ENCODE assay signal across 8 mouse cellular contexts in the genomic region with DNA sequence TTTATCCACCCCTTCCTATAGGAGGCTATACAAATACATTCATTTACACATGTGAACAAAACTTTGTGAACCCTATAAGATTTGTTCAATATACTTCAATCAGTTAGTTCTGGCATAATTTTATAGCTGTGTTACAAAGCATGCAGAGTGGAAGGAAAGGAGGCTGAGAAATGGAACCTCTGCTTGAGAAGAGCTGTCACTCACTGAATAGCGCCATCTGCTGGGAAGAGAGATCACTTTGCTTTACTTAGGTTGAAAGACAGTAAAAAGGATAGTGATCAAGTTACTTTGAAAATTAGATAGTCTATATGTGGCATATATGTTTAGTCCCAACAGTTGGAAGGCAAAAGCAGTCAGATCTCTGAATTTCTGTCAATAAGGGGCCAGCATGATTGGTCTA.
DNase-seq lines count a peak whose midpoint lies in the region; ATAC-seq and TF ChIP-seq lines count a peak whose summit lies in the region.

No protein-coding gene starts in this region.

- H3K36me3 ChIP-seq in hindbrain, embryonic 14.5 days (replicated peaks; ENCODE audit: control insufficient read depth, insufficient read depth) = no peaks in the 10 kb centered on the region
- no peaks in the 10 kb centered on the region for H3K36me3 ChIP-seq in hindbrain, embryonic 16.5 days (ENCODE audit: control insufficient read depth, insufficient read depth, low read length)
- H3K36me3 ChIP-seq in E14TG2a.4 (ENCODE audit: insufficient read depth, low read length) = no peaks in the 10 kb centered on the region

- WGBS in hindbrain, embryonic 14.5 days = 41% methylated on average over 1 of the region's 1 CpGs
- WGBS in hindbrain, embryonic 16.5 days = 20% methylated on average over 1 of the region's 1 CpGs

- H3K4me2 ChIP-seq in hindbrain, embryonic 14.5 days (replicated peaks) = no peak overlapping the region
- no peak overlapping the region for H3K4me2 ChIP-seq in hindbrain, embryonic 16.5 days (ENCODE audit: low read length)

- H3K9ac ChIP-seq in hindbrain, embryonic 14.5 days = no peak overlapping the region
- H3K9ac ChIP-seq in hindbrain, embryonic 16.5 days (ENCODE audit: low read depth, low read length) = no peak overlapping the region

- TF ChIP-seq CTCF in E14TG2a.4 (conservative IDR thresholded peaks at IDR 0.05; ENCODE audit: low read length) = peak; percentile 51

- ATAC-seq in hindbrain, embryonic 14.5 days (ENCODE audit: low FRiP score) = no peak
- ATAC-seq in hindbrain, embryonic 16.5 days = no peak

- H3K4me3 ChIP-seq in hindbrain, embryonic 14.5 days (replicated peaks; ENCODE audit: low read length) = no peak overlapping the region
- no peak overlapping the region for H3K4me3 ChIP-seq in hindbrain, embryonic 16.5 days (ENCODE audit: low read length)
- no peak overlapping the region for H3K4me3 ChIP-seq in E14TG2a.4 (replicated peaks; ENCODE audit: low read length)

- H3K27ac ChIP-seq in hindbrain, embryonic 14.5 days = no peak overlapping the region
- H3K27ac ChIP-seq in hindbrain, embryonic 16.5 days (ENCODE audit: low read depth, low read length) = no peak overlapping the region

- H3K4me1 ChIP-seq in hindbrain, embryonic 14.5 days (replicated peaks; ENCODE audit: control insufficient read depth, insufficient read depth, low read length) = no peaks in the 10 kb centered on the region
- H3K4me1 ChIP-seq in hindbrain, embryonic 16.5 days (ENCODE audit: control insufficient read depth, insufficient read depth, low read depth, low read length) = no peaks in the 10 kb centered on the region
- no peaks in the 10 kb centered on the region for H3K4me1 ChIP-seq in E14TG2a.4 (replicated peaks; ENCODE audit: low read depth, low read length)

- DNase-seq in hindbrain, embryonic 14.5 days (ENCODE audit: low spot score) = peak; percentile 84
- peak; percentile 38 for DNase-seq in adrenal gland, postnatal 14 days
- peak; percentile 12 to 49 for DNase-seq in frontal cortex, postnatal 36 days (ENCODE audit: low spot score in 2 of 2)
- DNase-seq in mesoderm, embryonic 11.5 days (ENCODE audit: low read depth, low spot score) = peak; percentile 65
- no peak for DNase-seq in urinary bladder, adult 2 months (ENCODE audit: low spot score)
- no peak for DNase-seq in gastrocnemius, adult 8-10 months (ENCODE audit: low spot score in 2 of 2)

- H3K27me3 ChIP-seq in hindbrain, embryonic 14.5 days (ENCODE audit: control insufficient read depth, insufficient read depth, low read length) = no peaks in the 10 kb centered on the region
- H3K27me3 ChIP-seq in hindbrain, embryonic 16.5 days (replicated peaks; ENCODE audit: control insufficient read depth, insufficient read depth, low read length) = no peaks in the 10 kb centered on the region
- H3K27me3 ChIP-seq in E14TG2a.4 (ENCODE audit: insufficient read depth, low read length) = no peaks in the 10 kb centered on the region

- H3K9me3 ChIP-seq in hindbrain, embryonic 14.5 days (ENCODE audit: control insufficient read depth, low read length) = no peaks in the 10 kb centered on the region
- H3K9me3 ChIP-seq in hindbrain, embryonic 16.5 days (ENCODE audit: control insufficient read depth, low read length) = no peaks in the 10 kb centered on the region
- no peaks in the 10 kb centered on the region for H3K9me3 ChIP-seq in E14TG2a.4 (ENCODE audit: low read length)

Comparison
In these comparisons a context has a peak if more than half of its experiments do, and no peak if none do; other contexts are left out.
1. DNase-seq: peak in hindbrain, embryonic 14.5 days (single experiment), adrenal gland, postnatal 14 days (single experiment), frontal cortex, postnatal 36 days (2 of 2) and mesoderm, embryonic 11.5 days (single experiment); none in urinary bladder, adult 2 months (single experiment) and gastrocnemius, adult 8-10 months (0 of 2).